Mouse (Mus musculus): ENCODE results near the gene Slc27a2. TPM values are rescaled to one million over a fixed set of nuclear protein-coding genes. Genes with fewer than 3 reads are reported as not detected.

Slc27a2 gene
- total and polyA plus RNA-seq, 3 experiments: 0.27 TPM; not detected in 2

DNA sequence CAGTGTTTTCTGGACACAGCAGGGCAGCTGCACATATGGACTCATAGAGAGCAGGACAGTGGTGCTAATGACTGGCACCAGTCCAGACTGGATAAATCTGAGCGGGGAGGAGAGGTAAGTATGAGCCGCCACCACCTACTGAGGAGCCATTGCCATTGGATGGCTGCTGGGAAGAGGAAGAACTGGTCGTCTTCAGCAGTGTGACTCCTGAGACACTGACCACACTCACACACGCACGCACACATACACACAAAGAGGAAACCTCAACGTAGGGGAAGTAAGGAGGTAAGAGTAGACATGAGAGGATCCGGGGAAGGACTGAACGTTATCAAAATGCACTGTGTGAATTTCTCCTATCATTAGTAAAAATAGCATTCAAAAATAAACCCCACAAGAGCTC is 24.7 kb upstream of the Slc27a2 start:
- H3K4me1 ChIP-seq (ENCODE audit: insufficient read depth, low read depth, low read length): no peaks in the 10 kb centered on the region
- no peak overlapping the region for H3K4me3 ChIP-seq (ENCODE audit: low read depth, low read length)
- H3K27me3 ChIP-seq (ENCODE audit: insufficient read depth, low read length): peaks cover 7% of the 10 kb centered on the region; the same call in 1 of the 2 replicates
- no peaks in the 10 kb centered on the region for H3K9me3 ChIP-seq (replicated peaks)
- TF ChIP-seq GATA2 (IDR thresholded peaks at IDR 0.05; ENCODE audit: borderline replicate concordance, low read depth, low read length): no peak
- H3K36me3 ChIP-seq (replicated peaks): no peaks in the 10 kb centered on the region
- ATAC-seq (ENCODE audit: extremely low read depth, insufficient number of reproducible peaks, low FRiP score, poor library complexity, severe bottlenecking) (no peak), DNase-seq (ENCODE audit: low spot score) (no peak)

DNA sequence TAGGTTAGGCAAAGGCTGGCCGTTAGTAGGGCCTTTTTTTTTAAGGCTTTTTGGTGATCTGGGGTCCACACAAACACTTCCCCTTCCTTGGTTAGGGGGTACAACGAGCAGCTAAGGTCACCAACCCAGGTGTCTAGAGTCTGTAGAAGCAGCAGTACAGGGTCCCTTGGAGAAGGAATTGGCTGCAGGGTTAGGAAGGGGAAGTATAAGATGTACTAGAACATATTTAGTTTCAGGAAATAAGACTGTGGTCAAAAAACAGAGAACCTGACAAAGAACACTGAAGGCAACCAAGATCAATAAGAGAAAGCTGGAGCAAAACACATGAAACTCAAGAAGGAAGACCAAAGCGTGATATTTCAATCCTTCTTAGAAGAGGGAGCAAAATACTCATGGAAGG is 21.6 kb upstream of the Slc27a2 start:
- Histone ChIP-seq H3K4me3 (ENCODE audit: low read depth, low read length) (no peak overlapping the region), H3K4me1 (ENCODE audit: insufficient read depth, low read depth, low read length) (no peaks in the 10 kb centered on the region), H3K36me3 (replicated peaks) (no peaks in the 10 kb centered on the region), H3K9me3 (replicated peaks) (no peaks in the 10 kb centered on the region), H3K27me3 (ENCODE audit: insufficient read depth, low read length) (0 out of 2 replicates have a peak, but pooled peaks cover 4% of the 10 kb centered on the region)
- TF ChIP-seq GATA1 (IDR thresholded peaks at IDR 0.05; ENCODE audit: borderline replicate concordance, low read length) (no peak), CTCF (IDR thresholded peaks at IDR 0.05; ENCODE audit: low read depth, low read length) (no peak), GATA2 (IDR thresholded peaks at IDR 0.05; ENCODE audit: borderline replicate concordance, low read depth, low read length) (no peak), TAL1 (conservative IDR thresholded peaks at IDR 0.05; ENCODE audit: low read depth, low read length) (no peak), POLR2AphosphoS5 (IDR thresholded peaks at IDR 0.05; ENCODE audit: insufficient replicate concordance, low read depth, low read length) (no peak)
- no peak for ATAC-seq (ENCODE audit: extremely low read depth, insufficient number of reproducible peaks, low FRiP score, poor library complexity, severe bottlenecking)
- no peak for DNase-seq (ENCODE audit: low spot score)

DNA sequence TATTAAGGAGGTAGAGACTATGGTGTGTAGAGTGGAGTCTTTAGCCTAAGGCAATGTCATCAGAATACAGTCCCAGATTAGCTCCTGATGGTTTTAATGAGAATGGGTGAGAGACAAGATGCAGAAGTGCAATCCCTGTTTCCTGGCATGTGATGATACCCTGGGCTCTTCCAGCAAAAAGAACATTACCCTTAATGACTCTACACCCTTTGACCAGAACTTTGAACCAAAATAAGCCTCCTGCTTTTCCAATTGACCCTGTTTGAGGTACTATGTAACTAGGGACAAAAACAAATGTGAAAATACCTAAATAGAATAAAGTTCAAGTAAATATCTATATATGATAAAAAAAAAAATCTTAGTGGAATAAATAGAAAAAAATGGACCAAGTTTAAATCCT is 14.6 kb upstream of the Slc27a2 start:
- Histone ChIP-seq H3K4me1 (ENCODE audit: insufficient read depth, low read depth, low read length) (no peaks in the 10 kb centered on the region), H3K36me3 (replicated peaks) (no peaks in the 10 kb centered on the region), H3K27me3 (ENCODE audit: insufficient read depth, low read length) (peaks cover 2% of the 10 kb centered on the region; the same call in 1 of the 2 replicates), H3K9me3 (replicated peaks) (no peaks in the 10 kb centered on the region), H3K4me3 (ENCODE audit: low read depth, low read length) (no peak overlapping the region)
- no peak for DNase-seq (ENCODE audit: low spot score)
- TF ChIP-seq TAL1 (conservative IDR thresholded peaks at IDR 0.05; ENCODE audit: low read depth, low read length): no peak
- no peak for TF ChIP-seq POLR2AphosphoS5 (IDR thresholded peaks at IDR 0.05; ENCODE audit: insufficient replicate concordance, low read depth, low read length)
- no peak for TF ChIP-seq CTCF (IDR thresholded peaks at IDR 0.05; ENCODE audit: low read depth, low read length)
- no peak for TF ChIP-seq GATA2 (IDR thresholded peaks at IDR 0.05; ENCODE audit: borderline replicate concordance, low read depth, low read length)
- ATAC-seq (ENCODE audit: extremely low read depth, insufficient number of reproducible peaks, low FRiP score, poor library complexity, severe bottlenecking): no peak

DNA sequence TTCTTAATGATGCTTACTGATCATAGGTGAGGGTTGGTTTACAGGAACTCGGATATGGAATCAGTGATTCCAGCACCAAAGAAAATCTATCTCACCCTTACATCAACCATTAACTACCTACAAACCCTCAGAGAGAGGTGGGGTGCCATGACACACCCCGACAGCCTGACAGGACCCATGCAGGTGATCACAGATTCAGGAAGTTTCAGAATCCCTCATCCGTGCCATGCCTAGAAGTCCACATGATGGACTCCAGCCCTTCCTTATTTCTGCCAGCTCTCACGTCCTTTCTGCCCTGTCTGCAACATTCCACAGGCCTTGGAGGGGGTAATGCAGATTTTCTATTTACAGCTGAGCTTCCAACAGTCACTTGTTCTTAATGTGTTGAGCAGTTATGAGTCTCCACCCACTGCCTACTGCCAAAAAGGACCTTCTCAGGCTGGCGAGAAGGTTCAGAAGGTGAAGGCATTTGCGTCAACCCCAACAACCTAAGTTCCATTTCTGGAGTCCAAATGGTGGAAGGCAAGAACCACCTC is 11.7 kb upstream of the Slc27a2 start:
- H3K4me3 ChIP-seq (ENCODE audit: low read depth, low read length): no peak overlapping the region
- no peak for DNase-seq (ENCODE audit: low spot score)
- peaks cover 2% of the 10 kb centered on the region; the same call in 1 of the 2 replicates for H3K27me3 ChIP-seq (ENCODE audit: insufficient read depth, low read length)
- ATAC-seq (ENCODE audit: extremely low read depth, insufficient number of reproducible peaks, low FRiP score, poor library complexity, severe bottlenecking): no peak
- H3K4me1 ChIP-seq (ENCODE audit: insufficient read depth, low read depth, low read length): no peaks in the 10 kb centered on the region
- no peak for TF ChIP-seq GATA2 (IDR thresholded peaks at IDR 0.05; ENCODE audit: borderline replicate concordance, low read depth, low read length)
- TF ChIP-seq GATA1 (IDR thresholded peaks at IDR 0.05; ENCODE audit: borderline replicate concordance, low read length): no peak
- TF ChIP-seq CTCF (IDR thresholded peaks at IDR 0.05; ENCODE audit: low read depth, low read length): no peak
- no peak for TF ChIP-seq POLR2AphosphoS5 (IDR thresholded peaks at IDR 0.05; ENCODE audit: insufficient replicate concordance, low read depth, low read length)
- no peak for TF ChIP-seq TAL1 (conservative IDR thresholded peaks at IDR 0.05; ENCODE audit: low read depth, low read length)
- no peaks in the 10 kb centered on the region for H3K9me3 ChIP-seq (replicated peaks)
- no peaks in the 10 kb centered on the region for H3K36me3 ChIP-seq (replicated peaks)

DNA sequence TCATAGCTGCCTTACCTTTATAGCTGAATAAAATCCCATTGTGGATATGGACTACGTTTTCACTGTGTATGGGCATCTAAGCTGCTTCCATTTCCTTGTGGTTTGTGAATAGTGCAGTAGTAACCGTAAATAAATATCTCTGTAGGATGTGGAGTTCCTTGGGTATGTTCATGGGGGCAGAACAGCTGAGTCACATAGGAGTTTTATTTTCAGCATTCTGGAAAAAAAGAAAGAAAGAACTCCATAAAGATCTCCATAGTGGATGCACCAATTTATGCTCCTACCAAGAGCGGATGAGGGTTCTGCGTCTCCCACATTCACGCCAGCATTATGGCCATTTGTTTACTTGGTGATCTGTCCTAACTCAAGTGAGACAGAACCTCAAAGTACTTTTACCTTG is 10.0 kb upstream of the Slc27a2 start:
- Histone ChIP-seq H3K36me3 (replicated peaks) (no peaks in the 10 kb centered on the region), H3K27me3 (ENCODE audit: insufficient read depth, low read length) (peaks cover 2% of the 10 kb centered on the region; the same call in 1 of the 2 replicates), H3K4me1 (ENCODE audit: insufficient read depth, low read depth, low read length) (no peaks in the 10 kb centered on the region), H3K9me3 (replicated peaks) (no peaks in the 10 kb centered on the region), H3K4me3 (ENCODE audit: low read depth, low read length) (no peak overlapping the region)
- ATAC-seq (ENCODE audit: extremely low read depth, insufficient number of reproducible peaks, low FRiP score, poor library complexity, severe bottlenecking) (no peak), DNase-seq (ENCODE audit: low spot score) (no peak)
- TF ChIP-seq CTCF (IDR thresholded peaks at IDR 0.05; ENCODE audit: low read depth, low read length) (no peak), POLR2AphosphoS5 (IDR thresholded peaks at IDR 0.05; ENCODE audit: insufficient replicate concordance, low read depth, low read length) (no peak), TAL1 (conservative IDR thresholded peaks at IDR 0.05; ENCODE audit: low read depth, low read length) (no peak), GATA2 (IDR thresholded peaks at IDR 0.05; ENCODE audit: borderline replicate concordance, low read depth, low read length) (no peak), GATA1 (IDR thresholded peaks at IDR 0.05; ENCODE audit: borderline replicate concordance, low read length) (no peak)

DNA sequence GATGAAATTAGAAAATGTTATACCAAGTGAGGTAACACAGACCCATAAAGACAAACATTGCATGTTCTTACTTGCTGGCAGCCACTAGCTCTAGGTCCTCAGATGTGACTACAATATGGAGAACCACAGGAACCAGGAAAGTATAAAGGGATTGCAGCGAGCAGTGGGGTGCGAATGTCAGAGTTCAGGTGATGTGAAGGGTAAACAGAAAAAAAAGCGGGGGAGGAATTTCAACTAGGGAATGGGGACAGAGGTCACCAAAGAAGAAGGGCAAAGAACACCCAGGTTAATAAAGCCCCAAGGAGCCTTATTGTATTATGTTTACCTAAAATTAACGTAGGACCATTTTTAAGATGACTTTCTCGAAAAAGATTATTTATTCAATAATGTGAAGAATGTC is 6.9 kb upstream of the Slc27a2 start:
- no peak overlapping the region for H3K4me3 ChIP-seq (ENCODE audit: low read depth, low read length)
- no peaks in the 10 kb centered on the region for H3K36me3 ChIP-seq (replicated peaks)
- ATAC-seq (ENCODE audit: extremely low read depth, insufficient number of reproducible peaks, low FRiP score, poor library complexity, severe bottlenecking): no peak
- TF ChIP-seq CTCF (IDR thresholded peaks at IDR 0.05; ENCODE audit: low read depth, low read length) (no peak), GATA1 (IDR thresholded peaks at IDR 0.05; ENCODE audit: borderline replicate concordance, low read length) (no peak), GATA2 (IDR thresholded peaks at IDR 0.05; ENCODE audit: borderline replicate concordance, low read depth, low read length) (no peak), TAL1 (conservative IDR thresholded peaks at IDR 0.05; ENCODE audit: low read depth, low read length) (no peak), POLR2AphosphoS5 (IDR thresholded peaks at IDR 0.05; ENCODE audit: insufficient replicate concordance, low read depth, low read length) (no peak)
- no peaks in the 10 kb centered on the region for H3K9me3 ChIP-seq (replicated peaks)
- H3K27me3 ChIP-seq (ENCODE audit: insufficient read depth, low read length): 0 out of 2 replicates have a peak, but pooled peaks cover 3% of the 10 kb centered on the region
- no peaks in the 10 kb centered on the region for H3K4me1 ChIP-seq (ENCODE audit: insufficient read depth, low read depth, low read length)
- DNase-seq (ENCODE audit: low spot score): no peak

All from G1E (cell line).